Mouse (Mus musculus) embryonic facial prominence, embryonic 12.5 days (tissue): ENCODE data around the gene Usp15. TPM values are rescaled to one million over a fixed set of nuclear protein-coding genes. Genes with fewer than 3 reads are reported as not detected.

ENCODE experiments used
- ATAC-seq: fragments of 200-750 bp; cut with Nextera tagmentation; 2 replicates; pipeline ENCODE4 v1.8.0; 2017; ENCODE audit not compliant: insufficient number of reproducible peaks, insufficient read depth, low FRiP score, low TSS enrichment
- H3K27ac ChIP-seq: fragments of 300-500 bp; sonication (generic); 2 replicates; pipeline ENCODE4 v1.5.1; 2016; ENCODE audit warnings: mild to moderate bottlenecking
- H3K27me3 ChIP-seq: fragments of 300-500 bp; sonication (generic); 2 replicates; pipeline ENCODE4 v1.6.1; 2016; ENCODE audit warnings: mild to moderate bottlenecking, moderate library complexity
- H3K36me3 ChIP-seq: fragments of 300-500 bp; sonication (generic); 2 replicates; pipeline ENCODE4 v1.6.1; 2016; ENCODE audit warnings: mild to moderate bottlenecking
- H3K4me1 ChIP-seq: fragments of 300-500 bp; sonication (generic); 2 replicates; pipeline ENCODE4 v1.6.1; 2016
- H3K4me2 ChIP-seq: fragments of 300-500 bp; sonication (generic); replicated peaks from 2 replicates; pipeline ENCODE4 v1.6.1; 2016; ENCODE audit warnings: mild to moderate bottlenecking, moderate library complexity
- H3K4me3 ChIP-seq: fragments of 300-500 bp; sonication (generic); 2 replicates; pipeline ENCODE4 v1.5.1; 2016; ENCODE audit warnings: mild to moderate bottlenecking
- H3K9ac ChIP-seq: fragments of 300-500 bp; sonication (generic); 2 replicates; pipeline ENCODE4 v1.6.1; 2016; ENCODE audit warnings: mild to moderate bottlenecking, moderate library complexity
- H3K9me3 ChIP-seq: fragments of 300-500 bp; sonication (generic); 2 replicates; pipeline ENCODE4 v1.6.1; 2016; ENCODE audit warnings: mild to moderate bottlenecking, moderate library complexity
- WGBS: fragments of 180-500 bp; shearing (Covaris S2); methylation state at CpG from one replicate; pipeline ENCODE4 v1.1.7; 2016; 5-methylcytosine and 5-hydroxymethylcytosine counted together
- polyA plus RNA-seq: library from polyadenylated mRNA; unstranded; fragments of >200 nt; fragmentation: Nextera tagmentation; extraction: Ambion mirVana; gene quantifications from 2 replicates; pipeline ENCODE4 v1.2.1, GENCODE M21; 2016

The Usp15 gene
- polyA plus RNA-seq, 1 experiment from 2014 or later = 73.5 TPM

DNA sequence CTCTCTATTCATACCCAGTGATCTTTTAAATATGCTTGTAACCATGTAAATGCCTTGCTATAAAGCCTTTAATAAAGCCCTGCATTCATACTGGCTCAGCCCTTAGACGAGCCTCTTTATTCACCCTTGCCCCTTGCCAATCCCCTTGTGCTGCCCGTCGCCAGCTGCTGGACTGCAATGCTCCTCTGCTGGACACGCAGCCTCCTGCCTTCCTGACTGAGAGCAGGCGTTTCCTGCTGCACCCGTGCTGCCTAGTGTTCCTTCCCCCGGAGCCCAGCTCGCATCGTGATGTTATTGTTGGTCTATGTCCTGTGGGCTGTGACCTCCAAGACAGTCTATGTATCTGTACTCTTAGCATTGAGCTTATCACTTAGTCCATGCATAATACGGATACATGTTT is 61.0 kb downstream of the Usp15 start:
- no peak for ATAC-seq
- Histone ChIP-seq H3K9me3 (no peaks in the 10 kb centered on the region), H3K4me1 (no peaks in the 10 kb centered on the region), H3K4me2 (no peak overlapping the region), H3K27ac (no peak overlapping the region), H3K27me3 (no peaks in the 10 kb centered on the region), H3K4me3 (no peak overlapping the region), H3K36me3 (peaks cover 28% of the 10 kb centered on the region), H3K9ac (no peak overlapping the region)
- WGBS = 82% methylated on average over 10 of the region's 10 CpGs

DNA sequence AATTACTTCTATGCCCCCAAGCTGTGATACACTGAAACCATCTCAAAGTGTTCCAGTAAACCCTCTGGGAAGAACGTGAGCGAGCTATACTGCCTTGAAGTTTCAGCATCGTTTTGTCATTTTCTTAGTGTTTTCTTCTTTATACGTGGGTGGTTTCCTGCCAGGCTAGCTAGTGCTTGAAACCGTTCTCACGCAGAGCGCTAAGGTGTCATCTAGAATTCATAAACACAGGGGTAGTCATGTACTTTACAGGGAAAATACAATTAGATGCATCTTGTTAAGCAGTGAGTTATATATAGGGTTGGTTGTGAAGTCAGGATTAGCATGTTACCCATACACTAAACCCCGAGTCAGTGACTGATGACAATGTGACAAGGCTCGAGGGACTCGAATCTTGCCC is 65.3 kb downstream of the Usp15 start:
- Histone ChIP-seq H3K9ac (no peak overlapping the region), H3K4me2 (no peak overlapping the region), H3K27ac (no peak overlapping the region), H3K4me3 (no peak overlapping the region), H3K27me3 (no peaks in the 10 kb centered on the region), H3K4me1 (no peaks in the 10 kb centered on the region), H3K9me3 (no peaks in the 10 kb centered on the region), H3K36me3 (peaks cover 51% of the 10 kb centered on the region)
- 94% methylated on average over 10 of the region's 10 CpGs for WGBS
- ATAC-seq = no peak

DNA sequence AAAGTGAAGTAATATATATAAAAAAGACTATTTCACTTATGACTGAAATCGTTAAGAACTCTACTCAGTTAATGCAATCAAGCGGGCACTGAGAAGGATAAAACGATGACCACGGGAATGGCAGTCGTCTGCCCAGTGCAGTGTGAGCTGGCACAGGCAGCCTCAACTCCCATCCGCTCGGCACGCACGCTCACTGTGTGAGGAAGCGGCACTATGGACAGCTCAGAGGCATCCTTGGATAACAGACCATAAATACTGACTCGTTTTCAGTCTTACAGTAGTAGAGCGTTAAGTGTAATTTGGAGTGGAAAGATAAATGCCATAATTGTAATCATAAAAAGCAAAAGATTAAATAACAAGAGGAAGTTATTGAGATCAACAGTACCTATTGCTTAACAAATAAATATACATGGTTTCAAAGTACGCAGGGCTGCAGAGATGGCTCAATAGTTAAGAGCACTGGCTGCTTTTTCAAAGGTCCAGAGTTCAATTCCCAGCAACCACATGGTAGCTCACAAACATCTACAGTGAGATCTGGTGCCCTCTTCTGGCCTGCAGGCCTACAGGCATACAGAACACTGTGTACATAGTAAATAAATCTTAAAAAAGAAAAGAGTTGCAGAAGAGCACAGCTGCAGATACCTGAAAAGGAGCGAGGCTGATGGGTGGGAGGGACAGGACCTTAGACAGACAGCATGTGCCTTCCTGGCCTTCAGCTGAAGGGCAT is 76.0 kb downstream of the Usp15 start:
- Histone ChIP-seq H3K4me1 (no peaks in the 10 kb centered on the region), H3K27me3 (no peaks in the 10 kb centered on the region), H3K4me2 (no peak overlapping the region), H3K9me3 (no peaks in the 10 kb centered on the region), H3K9ac (no peak overlapping the region), H3K27ac (no peak overlapping the region), H3K4me3 (no peak overlapping the region), H3K36me3 (peaks cover 86% of the 10 kb centered on the region)
- no peak for ATAC-seq
- WGBS = 96% methylated on average over 14 of the region's 14 CpGs

DNA sequence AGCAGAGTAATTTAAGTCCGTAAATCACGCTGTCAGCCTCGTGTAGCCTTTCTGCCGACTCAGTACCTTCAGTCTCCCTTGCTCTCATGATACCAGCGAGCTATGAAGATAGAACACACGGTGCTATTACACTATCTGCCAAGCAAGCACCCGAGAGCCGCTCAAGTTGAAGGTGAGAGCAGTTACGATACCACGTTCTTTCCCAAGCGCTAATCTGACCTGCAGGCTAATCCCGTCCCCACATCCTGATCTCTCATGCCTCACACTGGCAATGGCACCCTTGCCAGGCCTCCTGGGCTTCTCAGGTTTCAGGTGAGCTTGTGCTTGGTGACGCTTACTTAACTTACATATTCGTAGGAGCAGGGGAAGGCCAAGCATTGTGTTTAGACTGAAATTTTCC is 79.9 kb downstream of the Usp15 start:
- H3K36me3 ChIP-seq = peaks cover 73% of the 10 kb centered on the region
- no peak overlapping the region for H3K4me2 ChIP-seq
- H3K9ac ChIP-seq = no peak overlapping the region
- H3K4me1 ChIP-seq = no peaks in the 10 kb centered on the region
- H3K4me3 ChIP-seq = no peak overlapping the region
- ATAC-seq = no peak
- 83% methylated on average over 14 of the region's 14 CpGs for WGBS
- H3K27me3 ChIP-seq = no peaks in the 10 kb centered on the region
- no peaks in the 10 kb centered on the region for H3K9me3 ChIP-seq
- H3K27ac ChIP-seq = no peak overlapping the region

DNA sequence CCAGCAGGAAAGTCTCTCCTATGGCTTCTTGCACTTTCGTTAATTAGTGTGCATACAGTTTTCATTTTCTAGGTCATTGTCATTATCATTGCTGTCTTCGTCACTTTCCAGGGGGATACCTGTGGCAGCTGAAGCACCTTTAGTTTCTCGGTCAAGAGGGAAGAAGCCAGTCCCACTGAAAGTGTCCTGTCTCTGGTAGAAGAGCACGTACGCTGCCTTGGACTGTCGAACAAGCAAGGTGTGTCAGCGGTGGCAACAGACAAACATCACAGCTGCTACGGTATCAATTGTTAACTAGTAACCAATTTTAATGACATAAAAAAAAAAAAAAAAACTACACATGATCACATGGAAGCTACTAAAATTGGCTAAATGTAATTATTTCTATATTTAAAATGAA is 83.3 kb downstream of the Usp15 start:
- 93% methylated on average over 8 of the region's 8 CpGs for WGBS

DNA sequence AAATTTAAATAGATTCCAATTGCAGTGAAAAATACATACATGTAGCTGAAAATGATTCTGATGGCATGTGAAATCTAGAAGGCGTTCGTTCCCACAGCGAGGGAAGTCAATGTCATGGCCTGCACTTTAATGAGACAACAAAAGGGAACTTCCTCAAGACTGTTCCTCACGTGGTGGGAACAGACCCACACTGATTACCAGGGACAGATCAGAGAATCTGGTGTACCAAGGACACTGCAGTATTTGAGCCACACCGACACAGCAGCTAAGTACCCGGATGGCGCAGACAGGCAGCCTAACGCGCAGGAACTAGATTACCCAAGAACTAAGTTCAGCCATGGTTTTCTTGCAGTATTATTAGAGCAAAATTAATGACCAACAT is 84.0 kb downstream of the Usp15 start:
- H3K4me1 ChIP-seq = no peaks in the 10 kb centered on the region
- no peak overlapping the region for H3K27ac ChIP-seq
- H3K4me3 ChIP-seq = no peak overlapping the region
- no peaks in the 10 kb centered on the region for H3K9me3 ChIP-seq
- 92% methylated on average over 9 of the region's 9 CpGs for WGBS
- no peak overlapping the region for H3K4me2 ChIP-seq
- H3K27me3 ChIP-seq = no peaks in the 10 kb centered on the region
- ATAC-seq = no peak
- peaks cover 40% of the 10 kb centered on the region for H3K36me3 ChIP-seq
- H3K9ac ChIP-seq = no peak overlapping the region

More for the DNA sequence above, 83.3 kb downstream of the Usp15 start:
- Histone ChIP-seq H3K4me2 (no peak overlapping the region), H3K27ac (no peak overlapping the region), H3K4me1 (no peaks in the 10 kb centered on the region), H3K4me3 (no peak overlapping the region), H3K9ac (no peak overlapping the region), H3K36me3 (peaks cover 44% of the 10 kb centered on the region), H3K27me3 (no peaks in the 10 kb centered on the region), H3K9me3 (no peaks in the 10 kb centered on the region)
- no peak for ATAC-seq

DNA sequence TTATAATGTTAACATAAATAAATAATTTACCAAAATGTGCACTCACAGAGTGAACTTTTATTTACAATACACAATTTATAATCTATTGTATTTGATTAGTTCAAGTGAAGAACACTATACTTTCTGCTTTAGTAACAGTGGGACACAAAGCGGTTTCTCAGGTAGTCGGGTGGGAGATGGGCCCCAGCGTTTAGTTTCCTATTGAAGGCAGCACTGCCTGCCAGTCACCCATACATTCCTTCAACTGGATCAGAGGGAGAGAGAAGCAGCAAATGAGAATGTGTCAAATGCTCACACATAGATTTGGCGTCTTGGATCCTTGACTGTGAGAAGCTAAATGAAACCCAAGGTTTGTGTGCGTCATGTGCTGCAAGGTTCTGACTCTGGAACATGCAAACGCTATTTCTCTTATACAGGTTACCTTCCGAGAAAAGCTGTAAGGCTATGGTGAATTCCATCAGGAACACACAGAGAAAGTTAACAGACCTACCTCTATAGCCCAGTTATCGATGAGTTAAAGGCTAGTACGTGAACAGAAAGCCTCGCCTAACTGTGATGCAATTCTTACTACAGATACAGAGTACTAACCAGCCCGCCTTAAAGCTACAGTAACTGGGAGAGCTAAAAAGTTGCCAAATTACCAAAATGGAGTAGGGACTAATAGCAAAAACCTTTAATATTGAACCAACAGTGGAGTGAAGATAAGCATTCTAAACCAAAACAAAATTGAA is 84.6 kb downstream of the Usp15 start:
- H3K27ac ChIP-seq = no peak overlapping the region
- ATAC-seq = no peak
- no peak overlapping the region for H3K4me2 ChIP-seq
- no peaks in the 10 kb centered on the region for H3K27me3 ChIP-seq
- no peak overlapping the region for H3K9ac ChIP-seq
- H3K4me1 ChIP-seq = no peaks in the 10 kb centered on the region
- peaks cover 34% of the 10 kb centered on the region for H3K36me3 ChIP-seq
- WGBS = 85% methylated on average over 11 of the region's 11 CpGs
- no peak overlapping the region for H3K4me3 ChIP-seq
- H3K9me3 ChIP-seq = no peaks in the 10 kb centered on the region

DNA sequence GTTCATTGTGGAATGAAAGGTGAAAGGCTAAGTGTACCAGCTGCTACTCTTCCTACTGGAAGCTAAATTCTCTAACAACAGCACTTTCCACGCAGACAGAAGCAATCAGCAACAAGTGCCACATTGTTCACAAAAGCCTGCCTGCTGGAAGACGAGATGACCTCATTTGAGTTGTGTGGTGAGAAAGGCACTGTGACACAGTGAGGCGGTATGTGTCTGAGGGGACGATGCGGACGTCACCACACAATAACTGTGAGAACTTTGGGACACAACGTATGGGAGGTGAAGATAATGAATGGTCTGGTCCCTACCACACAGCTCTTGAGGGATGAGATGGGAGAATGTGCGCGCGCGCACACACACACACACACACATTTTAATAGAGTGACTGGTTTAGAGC is 86.2 kb downstream of the Usp15 start:
- 0 out of 2 replicates have a peak, but pooled peaks have one; percentile 35 for ATAC-seq
- Histone ChIP-seq H3K27ac (no peak overlapping the region), H3K9me3 (no peaks in the 10 kb centered on the region), H3K4me1 (no peaks in the 10 kb centered on the region), H3K4me2 (no peak overlapping the region), H3K27me3 (no peaks in the 10 kb centered on the region), H3K36me3 (peaks cover 19% of the 10 kb centered on the region; the same call in 1 of the 2 replicates), H3K9ac (no peak overlapping the region), H3K4me3 (no peak overlapping the region)
- 81% methylated on average over 11 of the region's 11 CpGs for WGBS

DNA sequence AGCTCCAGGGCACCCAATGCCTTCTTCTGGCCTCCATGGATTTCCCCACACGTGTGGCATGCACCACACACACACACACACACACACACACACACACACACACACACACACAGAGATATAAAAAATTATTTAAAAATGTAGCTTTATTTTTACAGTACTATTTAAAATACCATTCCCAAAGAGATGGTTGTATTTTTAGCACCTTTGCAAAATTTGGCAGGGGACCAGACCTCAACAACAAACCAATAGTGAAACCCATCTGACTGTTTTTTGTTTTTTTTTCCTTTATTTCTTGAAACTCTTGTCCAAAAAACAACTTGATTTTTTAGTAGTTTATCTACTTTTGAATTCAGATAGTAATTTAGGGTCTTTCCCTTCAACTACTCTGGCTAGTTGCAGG is 88.3 kb downstream of the Usp15 start:
- 0 out of 2 replicates have a peak, but pooled peaks cover 7% of the 10 kb centered on the region for H3K36me3 ChIP-seq
- no peak overlapping the region for H3K4me3 ChIP-seq
- H3K9me3 ChIP-seq = no peaks in the 10 kb centered on the region
- ATAC-seq = no peak
- 75% methylated on average over 1 of the region's 1 CpGs for WGBS
- H3K27ac ChIP-seq = no peak overlapping the region
- no peak overlapping the region for H3K4me2 ChIP-seq
- H3K9ac ChIP-seq = no peak overlapping the region
- H3K27me3 ChIP-seq = no peaks in the 10 kb centered on the region
- no peaks in the 10 kb centered on the region for H3K4me1 ChIP-seq

DNA sequence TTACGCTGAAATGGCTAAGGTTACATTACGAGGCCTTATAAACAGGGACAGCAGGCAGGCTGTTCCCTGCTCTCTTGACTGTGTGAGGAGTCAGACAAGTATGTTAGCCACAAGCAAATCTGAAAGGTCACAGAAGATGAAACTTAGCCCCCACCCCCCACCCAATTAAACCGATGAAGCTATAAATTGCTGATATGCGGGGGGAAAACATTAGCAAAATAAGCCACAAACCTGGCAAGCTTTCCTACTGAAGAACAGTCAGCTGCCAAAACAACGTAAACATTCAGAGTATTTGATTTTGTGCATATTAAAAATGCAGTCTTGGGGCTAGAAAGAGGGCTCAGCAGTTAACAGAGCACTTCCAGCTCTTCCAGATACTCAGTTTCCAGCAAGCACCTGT is 88.7 kb downstream of the Usp15 start:
- H3K4me3 ChIP-seq = no peak overlapping the region
- no peaks in the 10 kb centered on the region for H3K9me3 ChIP-seq
- H3K27ac ChIP-seq = no peak overlapping the region
- H3K9ac ChIP-seq = no peak overlapping the region
- no peaks in the 10 kb centered on the region for H3K27me3 ChIP-seq
- H3K4me1 ChIP-seq = no peaks in the 10 kb centered on the region
- no peak overlapping the region for H3K4me2 ChIP-seq
- no peak for ATAC-seq
- 0 out of 2 replicates have a peak, but pooled peaks cover 5% of the 10 kb centered on the region for H3K36me3 ChIP-seq
- 91% methylated on average over 5 of the region's 5 CpGs for WGBS

DNA sequence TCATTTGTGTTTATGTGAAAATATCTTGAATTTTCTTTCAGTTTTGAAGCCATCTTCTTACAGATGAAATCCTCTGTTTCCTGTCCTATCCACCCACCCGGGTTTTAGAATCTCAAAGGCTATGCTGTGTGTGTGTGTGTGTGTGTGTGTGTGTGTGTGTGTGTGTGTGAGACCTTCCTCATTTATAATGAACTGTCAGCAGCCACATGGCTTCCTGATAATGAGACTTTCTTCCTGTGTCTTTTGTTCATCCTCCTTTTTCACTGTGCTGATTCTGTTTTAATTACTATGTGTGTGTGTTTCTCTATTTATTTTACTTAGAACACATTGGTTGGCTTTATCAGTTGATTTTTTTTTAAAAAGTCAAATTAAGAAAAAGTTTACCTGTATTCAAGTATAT is 95.5 kb downstream of the Usp15 start:
- Histone ChIP-seq H3K27me3 (no peaks in the 10 kb centered on the region), H3K36me3 (no peaks in the 10 kb centered on the region), H3K4me1 (no peaks in the 10 kb centered on the region), H3K9ac (no peak overlapping the region), H3K27ac (no peak overlapping the region), H3K4me3 (no peak overlapping the region), H3K9me3 (no peaks in the 10 kb centered on the region), H3K4me2 (no peak overlapping the region)
- ATAC-seq = no peak
- 79% methylated on average over 1 of the region's 1 CpGs for WGBS

DNA sequence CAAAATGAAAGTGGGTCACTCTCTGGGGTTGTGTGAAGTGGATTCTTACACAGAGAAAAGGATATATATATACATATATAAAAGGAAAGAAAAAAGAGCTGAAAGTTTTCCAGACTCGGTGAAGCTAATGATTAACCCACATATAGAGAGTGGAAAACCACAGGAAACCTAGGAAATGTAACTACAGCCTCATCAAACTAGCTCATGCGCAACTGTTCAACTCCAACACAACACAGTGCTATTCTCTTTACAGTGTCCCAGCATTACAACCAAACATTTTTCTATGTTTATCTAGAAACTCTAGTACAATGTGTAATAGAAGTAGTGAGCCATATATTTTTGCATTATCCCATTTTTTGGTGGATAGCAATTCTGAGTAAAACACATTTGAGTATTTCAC is 96.2 kb downstream of the Usp15 start:
- H3K36me3 ChIP-seq = no peaks in the 10 kb centered on the region
- no peaks in the 10 kb centered on the region for H3K9me3 ChIP-seq
- no peaks in the 10 kb centered on the region for H3K27me3 ChIP-seq
- 88% methylated on average over 2 of the region's 2 CpGs for WGBS
- H3K9ac ChIP-seq = no peak overlapping the region
- ATAC-seq = no peak
- no peak overlapping the region for H3K27ac ChIP-seq
- no peak overlapping the region for H3K4me2 ChIP-seq
- H3K4me3 ChIP-seq = no peak overlapping the region
- H3K4me1 ChIP-seq = no peaks in the 10 kb centered on the region
